Mouse (Mus musculus): ENCODE measurements around the gene Smarcc2. TPM values are rescaled to one million over a fixed set of nuclear protein-coding genes. Genes with fewer than 3 reads are reported as not detected.
"Not testable (repeated sequence)": the region's sequence is repeated elsewhere in the genome, so short reads cannot be mapped to it uniquely, and the experiment has no call there.

The Smarcc2 gene
- polyA plus RNA-seq, 1 experiment from 2014 or later, result 76.4 TPM

GRCm38 (mm10) chr10:128489380-128489779 is 30.3 kb downstream of the Smarcc2 start:
- WGBS, result 50% methylated on average over 5 of the region's 5 CpGs
- Histone ChIP-seq H3K4me1 (replicated peaks; ENCODE audit: control insufficient read depth, insufficient read depth, low read length) (peaks cover 20% of the 10 kb centered on the region), H3K36me3 (ENCODE audit: control insufficient read depth, insufficient read depth, low read length) (peaks cover 51% of the 10 kb centered on the region), H3K9ac (ENCODE audit: low read length) (no peak overlapping the region), H3K4me2 (ENCODE audit: low read depth, low read length) (no peak overlapping the region), H3K4me3 (ENCODE audit: low read length) (no peak overlapping the region), H3K27ac (ENCODE audit: low read length) (peak overlapping the region; percentile 44), H3K9me3 (ENCODE audit: control insufficient read depth, low read length) (no peaks in the 10 kb centered on the region), H3K27me3 (ENCODE audit: control insufficient read depth, insufficient read depth, low read depth, low read length) (no peaks in the 10 kb centered on the region)
- no peak for ATAC-seq (ENCODE audit: low read depth)

GRCm38 (mm10) chr10:128489785-128490184 is 30.7 kb downstream of the Smarcc2 start:
- 50% methylated on average over 4 of the region's 4 CpGs for WGBS
- Histone ChIP-seq H3K4me3 (ENCODE audit: low read length) (no peak overlapping the region), H3K36me3 (ENCODE audit: control insufficient read depth, insufficient read depth, low read length) (peaks cover 51% of the 10 kb centered on the region), H3K27ac (ENCODE audit: low read length) (peak overlapping the region; percentile 44), H3K9ac (ENCODE audit: low read length) (no peak overlapping the region), H3K4me1 (replicated peaks; ENCODE audit: control insufficient read depth, insufficient read depth, low read length) (peaks cover 21% of the 10 kb centered on the region), H3K9me3 (ENCODE audit: control insufficient read depth, low read length) (no peaks in the 10 kb centered on the region), H3K4me2 (ENCODE audit: low read depth, low read length) (no peak overlapping the region), H3K27me3 (ENCODE audit: control insufficient read depth, insufficient read depth, low read depth, low read length) (no peaks in the 10 kb centered on the region)
- no peak for ATAC-seq (ENCODE audit: low read depth)

- no peak overlapping the region for H3K4me3 ChIP-seq (ENCODE audit: low read length)
- H3K36me3 ChIP-seq (ENCODE audit: control insufficient read depth, insufficient read depth, low read length), result peaks cover 51% of the 10 kb centered on the region
- no peak overlapping the region for H3K4me2 ChIP-seq (ENCODE audit: low read depth, low read length)
- peaks cover 25% of the 10 kb centered on the region for H3K4me1 ChIP-seq (replicated peaks; ENCODE audit: control insufficient read depth, insufficient read depth, low read length)
- 24% methylated on average over 5 of the region's 5 CpGs for WGBS
- H3K9ac ChIP-seq (ENCODE audit: low read length), result no peak overlapping the region
- ATAC-seq (ENCODE audit: low read depth), result no peak
- H3K9me3 ChIP-seq (ENCODE audit: control insufficient read depth, low read length), result no peaks in the 10 kb centered on the region
- H3K27me3 ChIP-seq (ENCODE audit: control insufficient read depth, insufficient read depth, low read depth, low read length), result no peaks in the 10 kb centered on the region
- H3K27ac ChIP-seq (ENCODE audit: low read length), result peak overlapping the region; percentile 44
Measured at GRCm38 (mm10) chr10:128490232-128490631, 31.2 kb downstream of the Smarcc2 start.

DNA sequence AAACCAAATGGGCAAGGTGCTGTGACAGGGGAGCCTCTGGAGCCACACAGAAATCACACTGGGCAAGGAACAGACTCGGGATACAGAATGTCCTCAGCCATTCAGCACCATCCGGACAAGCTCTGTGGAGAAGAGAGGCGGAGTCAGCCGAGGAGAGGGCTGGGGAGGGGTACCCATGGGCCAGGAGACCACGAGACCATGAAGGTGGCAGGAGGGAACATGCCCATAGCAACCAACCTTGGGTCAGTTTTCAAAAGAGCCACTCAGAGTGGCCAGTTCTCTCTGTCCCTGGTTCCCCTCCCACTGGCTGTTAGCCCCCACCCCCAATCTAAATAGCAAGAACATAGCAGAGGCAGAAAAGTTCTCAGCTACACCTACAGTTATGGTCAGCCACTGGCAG is 31.9 kb downstream of the Smarcc2 start:
- WGBS, result 34% methylated on average over 5 of the region's 5 CpGs

DNA sequence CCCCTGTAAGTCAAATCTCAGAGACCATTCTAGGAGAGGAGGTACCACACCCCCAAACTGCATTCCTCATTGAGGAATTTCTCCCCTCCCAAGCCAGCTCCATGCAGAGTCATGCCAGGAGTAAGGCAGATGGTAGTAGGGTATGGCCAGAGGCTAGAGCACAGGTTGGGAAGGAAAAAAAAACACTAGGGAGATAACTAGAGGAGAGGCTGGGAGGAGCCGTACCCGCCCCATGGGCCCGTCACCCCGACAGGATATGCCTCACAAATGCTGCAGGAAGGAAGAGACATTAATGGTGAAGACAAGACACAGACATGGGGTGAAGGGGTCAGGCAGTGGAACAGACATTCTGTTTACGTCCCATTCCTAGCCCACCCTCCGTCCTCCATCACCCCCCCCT is 32.4 kb downstream of the Smarcc2 start:
- Histone ChIP-seq H3K4me3 (ENCODE audit: low read length) (peak overlapping the region; percentile 77), H3K4me1 (replicated peaks; ENCODE audit: control insufficient read depth, insufficient read depth, low read length) (peaks cover 25% of the 10 kb centered on the region), H3K27me3 (ENCODE audit: control insufficient read depth, insufficient read depth, low read depth, low read length) (no peaks in the 10 kb centered on the region), H3K36me3 (ENCODE audit: control insufficient read depth, insufficient read depth, low read length) (peaks cover 43% of the 10 kb centered on the region), H3K4me2 (ENCODE audit: low read depth, low read length) (peak overlapping the region; percentile 78), H3K9me3 (ENCODE audit: control insufficient read depth, low read length) (no peaks in the 10 kb centered on the region), H3K27ac (ENCODE audit: low read length) (peak overlapping the region; percentile 99), H3K9ac (ENCODE audit: low read length) (peak overlapping the region; percentile 83)
- no peak for ATAC-seq (ENCODE audit: low read depth)
- WGBS, result 19% methylated on average over 6 of the region's 6 CpGs

More for the DNA sequence above, 31.9 kb downstream of the Smarcc2 start:
- Histone ChIP-seq H3K4me1 (replicated peaks; ENCODE audit: control insufficient read depth, insufficient read depth, low read length) (peaks cover 25% of the 10 kb centered on the region), H3K4me2 (ENCODE audit: low read depth, low read length) (peak overlapping the region; percentile 78), H3K9me3 (ENCODE audit: control insufficient read depth, low read length) (no peaks in the 10 kb centered on the region), H3K27ac (ENCODE audit: low read length) (peak overlapping the region; percentile 99), H3K36me3 (ENCODE audit: control insufficient read depth, insufficient read depth, low read length) (peaks cover 45% of the 10 kb centered on the region), H3K4me3 (ENCODE audit: low read length) (no peak overlapping the region; the same call in 1 of the 2 replicates), H3K9ac (ENCODE audit: low read length) (0 out of 2 replicates have a peak overlapping the region, but pooled peaks have one; percentile 24), H3K27me3 (ENCODE audit: control insufficient read depth, insufficient read depth, low read depth, low read length) (no peaks in the 10 kb centered on the region)
- no peak for ATAC-seq (ENCODE audit: low read depth)

DNA sequence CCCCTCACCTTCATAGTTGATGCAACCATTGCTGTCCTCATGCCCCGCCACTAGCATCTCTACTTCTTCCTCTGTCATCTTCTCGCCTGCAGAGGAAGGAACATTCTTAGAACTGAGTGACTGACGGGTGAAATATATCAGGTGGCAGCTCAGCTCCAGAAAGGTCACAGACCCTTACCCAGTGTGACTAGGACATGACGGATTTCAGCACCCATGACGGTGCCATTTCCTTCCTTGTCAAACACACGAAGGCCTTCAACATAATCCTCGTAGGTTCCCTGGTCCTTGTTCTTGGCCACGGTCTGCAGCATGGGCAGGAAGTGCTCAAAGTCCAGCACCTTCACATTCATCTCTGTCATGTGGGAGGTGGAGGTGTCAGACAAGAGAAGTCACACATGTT is 33.0 kb downstream of the Smarcc2 start:
- 22% methylated on average over 8 of the region's 8 CpGs for WGBS
- H3K27me3 ChIP-seq (ENCODE audit: control insufficient read depth, insufficient read depth, low read depth, low read length); ATAC-seq (ENCODE audit: low read depth); H3K9me3 ChIP-seq (ENCODE audit: control insufficient read depth, low read length): not testable (repeated sequence)
- H3K27ac ChIP-seq (ENCODE audit: low read length), result peak overlapping the region; percentile 99
- H3K4me2 ChIP-seq (ENCODE audit: low read depth, low read length), result peak overlapping the region; percentile 78
- H3K36me3 ChIP-seq (ENCODE audit: control insufficient read depth, insufficient read depth, low read length), result peaks cover 41% of the 10 kb centered on the region
- peaks cover 25% of the 10 kb centered on the region for H3K4me1 ChIP-seq (replicated peaks; ENCODE audit: control insufficient read depth, insufficient read depth, low read length)
- H3K4me3 ChIP-seq (ENCODE audit: low read length), result peak overlapping the region; percentile 77
- H3K9ac ChIP-seq (ENCODE audit: low read length), result peak overlapping the region; percentile 83

DNA sequence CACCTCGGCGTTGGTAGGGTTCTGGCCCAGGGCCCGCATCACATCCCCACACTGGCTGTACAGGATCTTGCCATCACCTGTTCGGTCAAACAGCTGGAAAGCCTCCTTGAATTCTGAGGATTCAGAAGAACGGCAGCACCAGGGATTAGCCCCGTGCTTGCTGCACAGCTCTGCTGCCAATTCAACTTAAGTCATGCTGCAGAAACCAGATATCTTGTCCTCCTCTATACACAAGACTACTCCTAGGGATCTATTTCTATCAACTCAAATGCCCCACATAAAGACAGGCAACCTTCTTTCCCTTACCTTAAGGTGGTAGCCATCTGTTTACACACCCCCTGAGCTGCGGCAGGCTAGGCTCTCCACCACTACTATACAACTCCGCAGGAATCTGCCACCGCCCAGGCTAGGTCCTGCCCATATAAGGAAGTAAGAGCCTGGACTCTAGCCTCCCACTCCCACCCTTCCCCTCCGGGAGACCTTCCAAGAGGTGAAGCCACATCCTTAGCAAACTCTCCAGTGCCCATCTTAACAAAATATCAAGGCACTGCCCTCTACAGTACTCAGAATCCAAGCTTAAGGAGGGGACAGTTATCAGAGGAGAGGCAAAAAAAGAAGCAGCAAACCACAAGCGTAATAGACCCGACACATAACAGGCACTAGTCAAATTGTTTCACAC is 33.7 kb downstream of the Smarcc2 start:
- peak; percentile 69 for ATAC-seq (ENCODE audit: low read depth)
- H3K9ac ChIP-seq (ENCODE audit: low read length), result peak overlapping the region; percentile 83
- peaks cover 34% of the 10 kb centered on the region for H3K36me3 ChIP-seq (ENCODE audit: control insufficient read depth, insufficient read depth, low read length)
- peak overlapping the region; percentile 77 for H3K4me3 ChIP-seq (ENCODE audit: low read length)
- no peaks in the 10 kb centered on the region for H3K27me3 ChIP-seq (ENCODE audit: control insufficient read depth, insufficient read depth, low read depth, low read length)
- H3K4me1 ChIP-seq (replicated peaks; ENCODE audit: control insufficient read depth, insufficient read depth, low read length), result peaks cover 25% of the 10 kb centered on the region
- H3K4me2 ChIP-seq (ENCODE audit: low read depth, low read length), result peak overlapping the region; percentile 78
- H3K9me3 ChIP-seq (ENCODE audit: control insufficient read depth, low read length), result no peaks in the 10 kb centered on the region
- whole genome bisulfite sequencing, result 13% methylated on average over 12 of the region's 12 CpGs
- H3K27ac ChIP-seq (ENCODE audit: low read length), result peak overlapping the region; percentile 99

DNA sequence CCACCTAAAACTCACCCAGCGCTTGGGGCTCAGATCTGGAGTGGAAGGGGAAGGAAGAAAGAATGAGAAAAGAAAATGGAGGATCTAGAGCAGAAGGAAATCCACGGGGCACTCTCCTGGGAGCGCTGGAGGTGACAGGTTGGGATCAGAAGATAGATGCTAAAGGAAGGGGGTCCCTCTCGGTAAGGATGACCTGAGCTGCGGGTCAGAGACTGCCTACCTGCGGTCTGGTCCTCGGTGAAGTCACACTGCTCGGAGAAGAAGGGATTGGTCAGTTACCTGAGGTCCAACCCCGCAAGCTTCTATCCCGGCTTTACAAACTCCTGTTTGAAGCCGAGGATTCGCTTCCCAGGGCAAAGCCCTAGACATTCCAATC is 34.3 kb downstream of the Smarcc2 start:
- H3K4me3 ChIP-seq (ENCODE audit: low read length), result peak overlapping the region; percentile 77
- peak; percentile 6 for ATAC-seq (ENCODE audit: low read depth)
- peak overlapping the region; percentile 83 for H3K9ac ChIP-seq (ENCODE audit: low read length)
- peaks cover 29% of the 10 kb centered on the region for H3K36me3 ChIP-seq (ENCODE audit: control insufficient read depth, insufficient read depth, low read length)
- H3K27ac ChIP-seq (ENCODE audit: low read length), result peak overlapping the region; percentile 99
- H3K9me3 ChIP-seq (ENCODE audit: control insufficient read depth, low read length), result no peaks in the 10 kb centered on the region
- 0% methylated on average over 12 of the region's 12 CpGs for WGBS
- peak overlapping the region; percentile 78 for H3K4me2 ChIP-seq (ENCODE audit: low read depth, low read length)
- H3K4me1 ChIP-seq (replicated peaks; ENCODE audit: control insufficient read depth, insufficient read depth, low read length), result peaks cover 27% of the 10 kb centered on the region
- H3K27me3 ChIP-seq (ENCODE audit: control insufficient read depth, insufficient read depth, low read depth, low read length), result no peaks in the 10 kb centered on the region

DNA sequence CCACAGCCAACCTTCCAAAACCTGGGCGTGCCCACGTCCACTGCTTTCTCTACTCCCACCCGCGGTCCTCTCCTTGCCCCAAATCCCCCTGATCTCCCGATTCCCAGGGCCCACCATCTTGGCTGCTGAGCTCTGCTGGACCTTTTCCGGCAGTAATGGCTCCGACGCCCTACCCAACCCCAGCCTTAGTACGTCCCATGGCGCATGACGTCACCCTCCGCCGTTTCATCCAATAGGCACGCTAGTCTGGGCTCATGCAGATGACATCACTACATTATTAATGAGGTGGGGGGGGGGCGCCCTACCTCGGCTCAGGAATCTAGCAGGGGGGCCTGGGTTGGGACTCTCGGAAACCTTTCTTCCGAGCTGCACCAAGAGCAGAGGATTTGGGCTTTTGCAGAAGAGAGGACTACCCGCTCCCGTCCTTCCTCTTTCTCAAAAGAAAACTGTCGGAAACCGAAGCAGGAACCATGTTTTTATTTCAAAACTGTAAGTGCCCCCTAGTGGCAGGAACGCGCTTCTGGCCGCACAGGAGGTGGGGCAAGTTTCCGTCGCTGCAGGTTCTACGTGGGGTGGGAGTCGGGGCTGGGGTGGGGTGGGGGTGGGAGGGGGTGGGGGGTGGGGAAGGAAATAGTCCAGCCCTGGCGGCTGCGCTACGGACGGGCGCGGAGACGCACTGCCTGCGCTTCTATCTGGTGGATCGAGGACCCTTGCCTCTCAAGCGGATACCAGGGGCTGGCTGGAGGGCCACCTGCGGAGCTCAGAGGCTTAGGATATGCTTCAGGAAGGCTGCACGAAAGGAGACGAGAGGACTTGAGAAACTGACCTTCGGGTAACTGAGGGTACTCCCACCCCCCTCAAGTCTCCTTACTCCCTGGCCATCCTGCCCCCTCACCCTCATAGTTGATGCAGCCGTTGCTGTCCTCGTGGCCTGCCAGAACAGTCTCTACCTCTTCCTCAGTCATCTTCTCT is 34.9 kb downstream of the Smarcc2 start, which contains the start of gene Myl6:
TSS of gene Myl6 (minus strand) at position 451 of the 972 bp plus-strand sequence.
- Histone ChIP-seq H3K36me3 (ENCODE audit: control insufficient read depth, insufficient read depth, low read length) (peaks cover 22% of the 10 kb centered on the region), H3K4me1 (replicated peaks; ENCODE audit: control insufficient read depth, insufficient read depth, low read length) (peaks cover 29% of the 10 kb centered on the region), H3K4me3 (ENCODE audit: low read length) (peak within 1 kb of the TSS; percentile 77), H3K4me2 (ENCODE audit: low read depth, low read length) (peak within 1 kb of the TSS; percentile 78), H3K27me3 (ENCODE audit: control insufficient read depth, insufficient read depth, low read depth, low read length) (no peaks in the 10 kb centered on the region), H3K9me3 (ENCODE audit: control insufficient read depth, low read length) (no peaks in the 10 kb centered on the region), H3K27ac (ENCODE audit: low read length) (peak within 1 kb of the TSS; percentile 99), H3K9ac (ENCODE audit: low read length) (peak within 1 kb of the TSS; percentile 83)
- WGBS, result under 1% methylated on average over 42 of the region's 45 CpGs
- ATAC-seq (ENCODE audit: low read depth), result peak; percentile 91
